8 mouse cellular contexts compared by ENCODE assay signal in genomic region chr7:143069751-143070400, GRCm38 (mm10). TPM values are rescaled to one million over a fixed set of nuclear protein-coding genes. Genes with fewer than 3 reads are reported as not detected.
A peak's percentile ranks its signal among the peaks of the same experiment; 100 is the strongest.
DNase-seq lines count a peak whose midpoint lies in the region; ATAC-seq and TF ChIP-seq lines count a peak whose summit lies in the region.

No protein-coding gene starts in this region.

- H3K27ac ChIP-seq in embryonic facial prominence, embryonic 10.5 days (replicated peaks), result peak overlapping the region; percentile 90
- H3K27ac ChIP-seq in hindbrain, embryonic 13.5 days, result peak overlapping the region; percentile 93
- H3K27ac ChIP-seq in liver, postnatal 0 days (ENCODE audit: low read depth), result peak overlapping the region; percentile 86
- no peak overlapping the region for H3K27ac ChIP-seq in thymus, adult 2 months (ENCODE audit: control insufficient read depth, insufficient read depth, low read length)

- peaks cover 17% of the 10 kb centered on the region for H3K79me2 ChIP-seq in C2C12 (ENCODE audit: control insufficient read depth, insufficient read depth)

- H3K9me3 ChIP-seq in embryonic facial prominence, embryonic 10.5 days, result no peaks in the 10 kb centered on the region
- H3K9me3 ChIP-seq in hindbrain, embryonic 13.5 days, result no peaks in the 10 kb centered on the region
- no peaks in the 10 kb centered on the region for H3K9me3 ChIP-seq in liver, postnatal 0 days (ENCODE audit: low read length)

- H3K79me3 ChIP-seq in C2C12 (ENCODE audit: low read depth), result peaks cover 12% of the 10 kb centered on the region

- TF ChIP-seq CTCF in C2C12 (IDR thresholded peaks at IDR 0.05; ENCODE audit: control insufficient read depth, insufficient read depth, insufficient read length), result no peak
- TF ChIP-seq CTCF in liver, postnatal 0 days (IDR thresholded peaks at IDR 0.05; ENCODE audit: low read depth), result no peak
- TF ChIP-seq CTCF in thymus, adult 2 months (IDR thresholded peaks at IDR 0.05; ENCODE audit: borderline replicate concordance, control insufficient read depth, extremely low read depth, insufficient read depth, low read length, poor library complexity), result no peak

- no peak for ATAC-seq in hindbrain, embryonic 13.5 days (ENCODE audit: low FRiP score)
- ATAC-seq in liver, postnatal 0 days, result no peak; the same call in 1 of the 2 replicates

- H3K36me3 ChIP-seq in C2C12 (ENCODE audit: control insufficient read depth, insufficient read depth), result peaks cover 35% of the 10 kb centered on the region
- peaks cover 52% of the 10 kb centered on the region for H3K36me3 ChIP-seq in embryonic facial prominence, embryonic 10.5 days (replicated peaks)
- H3K36me3 ChIP-seq in hindbrain, embryonic 13.5 days, result peaks cover 30% of the 10 kb centered on the region
- peaks cover 29% of the 10 kb centered on the region for H3K36me3 ChIP-seq in liver, postnatal 0 days (replicated peaks; ENCODE audit: insufficient read depth, low read length)
- H3K36me3 ChIP-seq in thymus, adult 2 months (ENCODE audit: control insufficient read depth, insufficient read depth, low read length), result no peaks in the 10 kb centered on the region

- peak overlapping the region; percentile 91 for H3K9ac ChIP-seq in hindbrain, embryonic 13.5 days
- H3K9ac ChIP-seq in liver, postnatal 0 days (replicated peaks), result peak overlapping the region; percentile 91

- H3ac ChIP-seq in C2C12 (ENCODE audit: control insufficient read depth, insufficient read length, low read depth), result peak overlapping the region; percentile 84

- H3K4me1 ChIP-seq in embryonic facial prominence, embryonic 10.5 days, result peaks cover 29% of the 10 kb centered on the region
- peaks cover 32% of the 10 kb centered on the region for H3K4me1 ChIP-seq in hindbrain, embryonic 13.5 days (replicated peaks)
- H3K4me1 ChIP-seq in liver, postnatal 0 days (ENCODE audit: insufficient read depth), result peaks cover 17% of the 10 kb centered on the region
- H3K4me1 ChIP-seq in thymus, adult 2 months (replicated peaks; ENCODE audit: control insufficient read depth, insufficient read depth, low read length), result peaks cover 18% of the 10 kb centered on the region

- WGBS in embryonic facial prominence, embryonic 10.5 days, result 13% methylated on average over 30 of the region's 30 CpGs
- 11% methylated on average over 30 of the region's 30 CpGs for WGBS in hindbrain, embryonic 13.5 days
- 12% methylated on average over 30 of the region's 30 CpGs for WGBS in liver, postnatal 0 days (ENCODE audit: insufficient replicate concordance)
- 13% methylated on average over 30 of the region's 30 CpGs for WGBS in thymus, adult 2 months

- DNase-seq in cerebellum, adult 11-12 months, result peak; percentile 76
- DNase-seq in cerebellum, adult 9-10 months, result no peak
- DNase-seq in embryonic facial prominence, embryonic 10.5 days (ENCODE audit: low spot score), result peak; percentile 16
- no peak for DNase-seq in liver, postnatal 0 days
- DNase-seq in thymus, adult 2 months, result no peak
- no peak for DNase-seq in frontal cortex, adult 2 months (ENCODE audit: extremely low spot score in 1 of 2, low spot score in 1 of 2)

- TF ChIP-seq EP300 in liver, postnatal 0 days (IDR thresholded peaks at IDR 0.05; ENCODE audit: low read depth), result no peak

- peak overlapping the region; percentile 85 for H3K4me3 ChIP-seq in C2C12 (ENCODE audit: insufficient read depth, poor library complexity, severe bottlenecking)
- H3K4me3 ChIP-seq in embryonic facial prominence, embryonic 10.5 days, result peak overlapping the region; percentile 94
- H3K4me3 ChIP-seq in hindbrain, embryonic 13.5 days, result peak overlapping the region; percentile 84
- H3K4me3 ChIP-seq in liver, postnatal 0 days (ENCODE audit: low read depth, low read length), result peak overlapping the region; percentile 90
- peak overlapping the region; percentile 89 for H3K4me3 ChIP-seq in thymus, adult 2 months (ENCODE audit: control insufficient read depth, insufficient read depth, low read length)

- no peaks in the 10 kb centered on the region for H3K27me3 ChIP-seq in C2C12 (ENCODE audit: control insufficient read depth, insufficient read depth, insufficient read length)
- H3K27me3 ChIP-seq in embryonic facial prominence, embryonic 10.5 days (replicated peaks; ENCODE audit: low read depth, poor library complexity, severe bottlenecking), result no peaks in the 10 kb centered on the region
- no peaks in the 10 kb centered on the region for H3K27me3 ChIP-seq in hindbrain, embryonic 13.5 days
- no peaks in the 10 kb centered on the region for H3K27me3 ChIP-seq in liver, postnatal 0 days (ENCODE audit: insufficient read depth, low read length)
- H3K27me3 ChIP-seq in thymus, adult 2 months (ENCODE audit: control insufficient read depth, insufficient read depth, low read length), result no peaks in the 10 kb centered on the region

- peak overlapping the region; percentile 100 for H3K4me2 ChIP-seq in hindbrain, embryonic 13.5 days
- peak overlapping the region; percentile 94 for H3K4me2 ChIP-seq in liver, postnatal 0 days (ENCODE audit: low read depth, low read length)

- TF ChIP-seq POLR2A in thymus, adult 2 months (IDR thresholded peaks at IDR 0.05; ENCODE audit: control insufficient read depth, extremely low read depth, insufficient read depth, low read length, poor library complexity), result no peak

TF ChIP-seq in C2C12, 6 proteins besides CTCF, POLR2A, EP300 and RAD21:
- TF ChIP-seq MAX (IDR thresholded peaks at IDR 0.05) (no peak), MYOD1 (IDR thresholded peaks at IDR 0.05; ENCODE audit: control insufficient read depth, insufficient read length, low read depth) (no peak), CEBPB (IDR thresholded peaks at IDR 0.05; ENCODE audit: low read depth) (no peak), MYOG (IDR thresholded peaks at IDR 0.05; ENCODE audit: control insufficient read depth, extremely low read depth, insufficient read length) (no peak), FOSL1 (IDR thresholded peaks at IDR 0.05; ENCODE audit: insufficient read depth, low read length, poor library complexity, severe bottlenecking) (no peak), USF1 (IDR thresholded peaks at IDR 0.05; ENCODE audit: low read depth) (no peak)

RNA-seq across cellular contexts. Expression of gene Tssc4, which starts 0.8 kb away (rescaled TPM):
- polyA plus RNA-seq in C2C12 (2012; fragmentation: generic; extraction: Trizol), result 86.7 TPM
- polyA plus RNA-seq in embryonic facial prominence, embryonic 10.5 days (2016; fragmentation: Nextera tagmentation; extraction: Ambion mirVana), result 130 and 132 TPM in 2 replicates
- 90.8 and 99.3 TPM in 2 replicates for polyA plus RNA-seq in hindbrain, embryonic 13.5 days (2015; fragmentation: Nextera tagmentation; extraction: Ambion mirVana)
- polyA plus RNA-seq in liver, postnatal 0 days (2015; fragmentation: Nextera tagmentation; extraction: Ambion mirVana), result 24.1 and 25.2 TPM in 2 replicates
- polyA plus RNA-seq in thymus, adult 2 months (2012; rRNA removed), result 155 and 157 TPM in 2 replicates
- 68.2 and 74.2 TPM in 2 replicates for polyA plus RNA-seq in frontal cortex, adult 2 months (2012; rRNA removed)

RNA-seq across cellular contexts. Expression of gene Cd81, which starts 17.3 kb away (rescaled TPM):
- polyA plus RNA-seq in C2C12 (2012; fragmentation: generic; extraction: Trizol), result 380 TPM
- 251 and 255 TPM in 2 replicates for polyA plus RNA-seq in embryonic facial prominence, embryonic 10.5 days (2016; fragmentation: Nextera tagmentation; extraction: Ambion mirVana)
- 322 and 332 TPM in 2 replicates for polyA plus RNA-seq in hindbrain, embryonic 13.5 days (2015; fragmentation: Nextera tagmentation; extraction: Ambion mirVana)
- polyA plus RNA-seq in liver, postnatal 0 days (2015; fragmentation: Nextera tagmentation; extraction: Ambion mirVana), result 213 and 231 TPM in 2 replicates
- 249 and 255 TPM in 2 replicates for polyA plus RNA-seq in thymus, adult 2 months (2012; rRNA removed)
- 516 and 607 TPM in 2 replicates for polyA plus RNA-seq in frontal cortex, adult 2 months (2012; rRNA removed)

RNA-seq across cellular contexts. Expression of gene Trpm5, which starts 24.6 kb away (rescaled TPM):
- 2.7 TPM for polyA plus RNA-seq in C2C12 (2012; fragmentation: generic; extraction: Trizol)
- polyA plus RNA-seq in embryonic facial prominence, embryonic 10.5 days (2016; fragmentation: Nextera tagmentation; extraction: Ambion mirVana), result 0.60 and 0.77 TPM in 2 replicates
- 1.4 and 1.9 TPM in 2 replicates for polyA plus RNA-seq in hindbrain, embryonic 13.5 days (2015; fragmentation: Nextera tagmentation; extraction: Ambion mirVana)
- polyA plus RNA-seq in liver, postnatal 0 days (2015; fragmentation: Nextera tagmentation; extraction: Ambion mirVana), result 0.13 and 0.42 TPM in 2 replicates
- polyA plus RNA-seq in thymus, adult 2 months (2012; rRNA removed), result 2.9 and 4.5 TPM in 2 replicates
- polyA plus RNA-seq in frontal cortex, adult 2 months (2012; rRNA removed), result 0.04 and 0.13 TPM in 2 replicates

RNA-seq across cellular contexts. Expression of gene Kcnq1, which starts 36.3 kb away (rescaled TPM):
- polyA plus RNA-seq in C2C12 (2012; fragmentation: generic; extraction: Trizol), result not detected
- 1.0 and 1.5 TPM in 2 replicates for polyA plus RNA-seq in embryonic facial prominence, embryonic 10.5 days (2016; fragmentation: Nextera tagmentation; extraction: Ambion mirVana)
- polyA plus RNA-seq in hindbrain, embryonic 13.5 days (2015; fragmentation: Nextera tagmentation; extraction: Ambion mirVana), result 1.3 and 1.7 TPM in 2 replicates
- 0.37 and 0.63 TPM in 2 replicates for polyA plus RNA-seq in liver, postnatal 0 days (2015; fragmentation: Nextera tagmentation; extraction: Ambion mirVana)
- 2.3 and 4.6 TPM in 2 replicates for polyA plus RNA-seq in thymus, adult 2 months (2012; rRNA removed)
- 0.74 and 1.4 TPM in 2 replicates for polyA plus RNA-seq in frontal cortex, adult 2 months (2012; rRNA removed)

Comparison
In these comparisons a context has a peak if more than half of its experiments do, and no peak if none do; other contexts are left out.
1. DNase-seq: peak in cerebellum, adult 11-12 months (single experiment) and embryonic facial prominence, embryonic 10.5 days (single experiment); none in cerebellum, adult 9-10 months (single experiment), liver, postnatal 0 days (single experiment), thymus, adult 2 months (single experiment) and frontal cortex, adult 2 months (0 of 2).
2. Peak in every context shown above with its lines, with median percentiles within 50 percentile points of each other: H3K4me3 ChIP-seq.